Mouse (Mus musculus): ENCODE results near the gene Tcea3.

The Tcea3 gene

DNA sequence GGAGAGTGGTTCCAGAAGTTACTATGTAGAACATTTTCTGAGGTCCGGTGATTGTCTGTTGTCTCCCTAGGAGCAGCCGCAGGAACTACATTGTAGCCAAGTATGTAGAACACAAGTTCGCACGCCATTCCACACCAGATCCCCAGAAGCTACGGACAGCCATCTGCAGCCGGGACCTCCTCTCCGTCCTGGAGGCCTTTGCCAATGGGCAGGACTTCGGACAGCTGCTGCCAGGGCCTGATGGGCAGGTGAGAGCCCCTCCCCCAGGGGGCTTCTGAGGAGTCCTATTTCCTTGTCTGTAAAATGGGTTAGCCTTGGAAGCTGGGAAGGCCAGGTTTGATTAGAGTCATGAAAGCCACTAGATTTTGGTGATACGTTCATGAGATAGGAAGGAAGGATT, 8.4 kb upstream of the Tcea3 start:
- no peak for DNase-seq (ENCODE audit: low spot score)

DNA sequence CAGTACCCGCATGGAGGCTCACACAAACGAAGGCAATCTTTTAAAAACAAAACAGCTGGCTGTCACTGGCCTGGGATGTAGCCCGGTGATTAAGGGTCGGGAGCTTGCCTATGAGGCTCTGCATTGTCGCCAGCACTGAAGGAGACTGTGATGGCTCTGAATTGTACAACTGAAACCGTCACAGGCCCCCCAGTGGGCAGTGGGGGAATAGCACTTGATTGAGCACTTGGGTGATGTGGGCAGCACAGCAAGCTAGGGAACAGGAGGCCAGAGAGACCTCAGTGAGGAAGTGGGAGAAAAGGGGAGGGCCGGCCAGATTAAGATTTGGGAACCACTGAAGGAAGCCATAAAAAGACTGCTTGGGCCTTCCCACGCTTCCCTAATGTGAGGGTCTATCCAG, 7.9 kb upstream of the Tcea3 start:
- DNase-seq (ENCODE audit: low spot score): peak; percentile 83

DNA sequence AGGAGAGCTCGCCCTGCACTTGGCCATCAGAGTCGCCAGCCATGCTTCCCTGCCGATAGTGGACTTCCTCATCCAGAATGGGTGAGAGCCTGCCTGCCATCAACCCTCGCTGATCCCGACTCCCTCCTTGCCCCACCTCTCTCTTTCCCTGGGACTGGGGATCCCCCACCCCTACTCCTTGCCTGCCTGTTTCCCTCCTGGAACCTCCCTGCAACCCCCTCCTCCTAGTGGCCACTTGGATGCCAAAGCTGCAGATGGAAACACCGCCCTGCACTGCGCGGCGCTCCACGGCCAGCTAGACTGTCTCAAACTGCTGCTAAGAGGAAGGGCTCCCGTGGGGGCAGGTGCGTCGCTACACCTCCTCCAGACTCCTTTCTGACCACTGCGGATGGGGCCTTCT, 7.4 kb upstream of the Tcea3 start:
- DNase-seq (ENCODE audit: low spot score): no peak

DNA sequence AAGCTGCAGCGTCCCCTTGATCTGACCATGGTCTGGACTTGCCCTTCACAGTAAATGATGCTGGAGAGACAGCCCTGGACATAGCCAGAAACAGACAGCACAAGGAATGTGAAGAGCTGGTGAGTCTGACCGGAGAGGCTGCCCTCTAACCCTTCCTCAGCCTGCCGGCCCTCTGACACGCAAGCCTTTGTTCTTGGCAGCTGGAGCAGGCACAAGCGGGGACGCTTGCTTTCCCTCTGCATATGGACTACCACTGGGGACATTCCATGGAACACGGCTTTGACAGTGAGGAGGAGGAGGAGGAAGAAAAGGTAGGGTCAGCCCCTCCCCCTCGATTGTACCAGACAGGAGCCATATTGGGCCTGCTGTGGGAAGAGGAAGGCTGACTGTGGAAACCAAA, 6.6 kb upstream of the Tcea3 start:
- peak; percentile 50 for DNase-seq (ENCODE audit: low spot score)

DNA sequence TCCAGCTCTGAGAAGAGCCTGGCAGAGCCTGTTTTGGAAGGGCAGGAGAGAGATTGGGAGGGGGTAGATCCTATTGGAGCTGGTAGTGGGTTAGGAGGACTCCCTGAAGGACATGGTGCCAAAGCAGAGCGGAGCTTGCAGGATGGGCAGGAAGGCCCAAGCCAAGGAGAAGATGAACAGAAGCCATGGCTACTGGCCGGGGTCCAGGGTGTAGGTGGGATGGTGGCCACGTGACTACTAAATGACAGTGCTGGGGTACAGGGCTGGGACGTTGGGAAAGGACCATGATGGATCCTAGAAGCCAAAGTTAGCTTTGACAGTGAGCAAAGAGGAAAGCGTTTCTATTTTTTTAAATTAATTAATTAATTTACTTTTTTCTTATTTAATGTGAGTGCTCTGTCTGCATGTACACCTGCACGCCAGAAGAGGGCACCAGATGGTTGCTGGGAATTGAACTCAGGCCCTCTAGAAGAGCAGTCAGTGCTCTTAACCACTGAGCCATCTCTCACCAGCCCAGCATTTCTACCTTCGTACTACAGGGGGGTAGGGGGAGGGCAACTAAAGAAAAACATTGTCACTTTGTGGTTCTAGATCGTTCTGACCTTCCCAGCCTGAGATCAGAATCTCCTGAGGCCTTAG, 5.3 kb upstream of the Tcea3 start:
- DNase-seq (ENCODE audit: low spot score): peak; percentile 35

DNA sequence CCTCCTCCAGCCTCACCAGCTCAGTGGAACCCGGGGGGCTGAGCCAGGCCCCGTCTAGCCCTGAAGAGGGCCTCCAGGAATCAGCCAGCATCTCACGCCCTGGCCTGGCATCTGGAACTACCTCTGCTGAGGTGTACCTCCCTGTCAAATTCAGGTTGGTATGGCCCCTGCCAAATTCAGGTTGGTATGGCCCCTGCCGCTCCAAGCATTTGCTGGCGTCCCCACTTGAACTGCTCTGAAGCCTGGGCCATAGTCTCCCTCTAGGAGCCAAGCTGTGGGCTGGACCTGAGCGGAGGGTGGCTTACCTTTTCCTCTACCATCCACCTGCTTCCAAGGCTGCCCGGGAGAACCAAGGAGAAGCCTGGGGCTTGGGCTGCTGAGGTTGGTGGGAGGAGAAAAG, 4.8 kb upstream of the Tcea3 start:
- DNase-seq (ENCODE audit: low spot score): no peak

DNA sequence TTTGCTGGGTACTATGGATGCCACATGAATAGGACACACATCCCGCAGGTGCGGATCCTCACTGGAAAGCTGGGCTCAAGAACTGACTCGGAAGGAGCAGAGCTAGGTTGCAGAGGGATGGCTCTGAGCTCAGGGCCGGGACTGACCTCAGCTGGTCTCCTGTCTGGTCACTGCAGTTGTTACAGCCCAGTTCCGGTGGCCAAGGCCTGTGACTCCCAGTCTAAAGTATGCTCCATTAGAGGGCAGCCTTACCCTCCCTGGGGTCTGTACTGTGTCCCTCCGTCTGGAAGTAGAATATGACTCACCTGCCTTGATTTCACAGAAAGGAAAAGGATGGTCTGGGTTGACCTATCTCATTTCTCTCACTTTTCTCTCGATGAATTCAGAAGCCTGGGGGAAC, 3.3 kb upstream of the Tcea3 start:
- no peak for DNase-seq (ENCODE audit: low spot score)

DNA sequence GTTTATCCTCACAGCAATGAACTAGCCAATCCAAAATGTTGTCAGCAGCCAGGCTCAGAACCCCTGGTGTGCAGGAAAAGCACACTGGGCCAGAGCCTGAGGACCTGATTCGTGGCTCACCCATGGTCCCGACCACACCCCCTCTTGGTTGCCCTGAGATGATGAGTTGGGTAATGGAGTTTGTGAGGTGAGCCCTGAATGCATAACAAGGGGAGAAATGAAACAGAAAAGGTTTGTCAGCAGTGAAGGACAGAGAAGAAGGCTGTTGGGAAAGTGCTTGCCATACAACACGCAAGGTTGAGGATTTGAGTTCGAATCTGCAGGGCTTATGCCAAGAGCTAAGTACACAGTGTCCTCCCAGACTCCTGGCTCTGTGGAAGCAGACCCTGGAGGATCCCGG, 1.8 kb upstream of the Tcea3 start:
- no peak for DNase-seq (ENCODE audit: low spot score)

DNA sequence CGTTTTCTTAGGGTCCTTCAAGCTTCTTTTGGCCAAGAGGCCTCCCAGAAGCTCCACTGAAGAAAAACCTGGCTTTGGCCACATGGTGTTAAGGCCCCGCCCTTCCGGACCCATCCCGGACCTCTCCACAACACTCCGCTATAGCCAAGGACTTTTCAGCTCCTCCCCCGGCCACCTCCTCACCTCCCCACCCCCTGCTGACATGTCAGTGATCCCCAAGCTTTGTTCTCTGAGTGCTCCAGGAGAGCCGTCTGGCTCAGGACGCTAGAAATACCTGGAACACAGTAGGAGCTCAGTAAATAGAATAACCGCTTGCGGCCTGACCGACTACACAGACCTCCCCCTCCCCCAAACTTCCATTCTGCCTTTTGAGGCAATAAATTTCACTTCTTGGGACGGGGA, 960 bp upstream of the Tcea3 start:
- peak; percentile 62 for DNase-seq (ENCODE audit: low spot score)

DNA sequence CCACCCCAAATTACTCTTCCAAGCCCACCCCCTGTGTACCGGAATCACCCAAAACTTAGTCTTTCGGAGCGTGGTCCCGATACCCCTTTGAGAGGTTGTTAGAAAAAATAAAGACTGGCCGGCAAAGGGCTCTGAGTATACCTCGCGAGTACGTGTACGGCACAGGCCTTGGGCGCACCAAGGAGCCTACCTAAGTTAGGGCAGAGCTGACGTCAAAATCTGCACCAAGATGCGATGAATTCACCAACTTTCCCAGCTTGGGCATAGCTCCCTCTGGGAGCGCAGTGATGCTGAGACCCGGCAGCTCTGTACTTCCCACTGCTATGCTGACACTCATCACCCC, 172 bp upstream of the Tcea3 start:
- DNase-seq (ENCODE audit: low spot score): no peak

DNA sequence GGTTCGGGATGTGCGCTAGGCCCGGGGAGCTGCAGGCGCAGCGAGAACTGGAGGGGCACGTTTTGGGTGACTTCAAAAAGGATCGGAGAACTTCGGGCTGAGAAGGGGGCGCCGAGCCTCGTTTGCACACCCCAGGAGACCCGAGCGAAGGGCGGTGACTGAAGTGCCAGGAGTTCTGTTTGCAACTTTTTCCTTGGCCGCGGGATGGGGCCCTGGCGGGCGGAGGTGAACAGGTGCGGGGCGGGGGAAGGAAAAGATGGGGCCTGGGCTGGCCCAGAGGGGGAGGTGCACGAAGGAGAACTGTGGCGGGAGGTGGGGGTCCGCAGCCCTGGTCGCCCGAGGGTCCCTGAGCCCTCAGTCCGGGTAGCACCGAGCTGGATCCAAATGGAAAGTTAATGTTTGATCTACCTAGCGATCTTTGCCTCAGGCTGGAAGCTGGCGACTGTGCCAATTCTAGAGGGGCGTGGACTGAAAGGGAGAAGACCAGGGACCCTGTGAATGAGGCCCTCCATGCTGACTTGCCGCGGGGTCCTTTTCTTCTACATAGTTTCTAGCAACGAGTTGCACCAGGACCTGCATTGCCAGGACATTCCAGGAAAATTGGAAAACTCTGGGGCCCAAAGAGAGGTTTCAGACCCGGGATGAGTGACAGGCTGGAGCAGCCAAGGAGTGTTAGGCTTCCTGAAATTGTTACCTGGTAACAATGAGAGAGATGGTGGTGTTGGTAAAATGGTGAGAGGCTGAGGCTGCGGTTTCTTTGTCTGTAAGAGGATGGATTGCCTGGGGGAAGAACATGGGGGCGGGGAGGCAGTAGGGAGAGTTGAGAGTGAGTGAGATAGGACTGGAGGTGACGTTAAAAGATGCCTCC, 1.2 kb downstream of the Tcea3 start:
- peak; percentile 35 for DNase-seq (ENCODE audit: low spot score)

DNA sequence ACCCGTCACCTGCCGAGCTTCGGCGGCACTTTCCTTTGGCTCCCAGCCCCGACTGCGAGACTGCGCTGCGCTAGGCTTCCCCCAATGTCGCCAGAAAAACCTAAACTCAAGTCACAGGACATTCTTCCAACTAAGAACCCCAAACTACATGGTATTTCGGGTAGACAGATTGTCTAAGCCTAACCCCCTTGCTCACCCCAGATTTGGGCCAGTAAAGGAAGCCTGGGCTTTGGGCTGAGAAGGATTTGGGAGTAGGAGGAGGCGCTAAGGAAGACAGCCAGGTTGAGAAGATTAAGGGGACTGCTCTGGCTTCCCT, 1.8 kb downstream of the Tcea3 start:
- no peak for DNase-seq (ENCODE audit: low spot score)

DNA sequence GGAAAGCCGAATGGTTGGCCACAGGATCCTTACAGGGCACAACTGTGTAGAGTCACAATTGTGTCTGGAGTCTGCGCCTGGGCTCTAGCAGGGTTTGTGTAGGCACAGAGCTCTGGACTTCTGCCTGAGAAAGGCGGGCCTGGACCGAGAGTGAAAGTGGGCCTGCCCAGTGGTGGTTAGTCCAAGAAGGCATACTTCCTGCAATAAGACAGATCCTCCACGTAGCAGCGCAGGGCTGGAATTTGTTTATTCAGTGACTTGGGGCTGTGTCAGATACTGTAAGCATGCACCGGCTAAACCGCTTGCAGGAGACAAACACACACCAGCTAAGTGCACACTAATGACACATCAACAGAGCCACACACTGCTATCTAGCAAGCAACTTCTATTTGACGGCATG, 2.3 kb downstream of the Tcea3 start:
- DNase-seq (ENCODE audit: low spot score): no peak

DNA sequence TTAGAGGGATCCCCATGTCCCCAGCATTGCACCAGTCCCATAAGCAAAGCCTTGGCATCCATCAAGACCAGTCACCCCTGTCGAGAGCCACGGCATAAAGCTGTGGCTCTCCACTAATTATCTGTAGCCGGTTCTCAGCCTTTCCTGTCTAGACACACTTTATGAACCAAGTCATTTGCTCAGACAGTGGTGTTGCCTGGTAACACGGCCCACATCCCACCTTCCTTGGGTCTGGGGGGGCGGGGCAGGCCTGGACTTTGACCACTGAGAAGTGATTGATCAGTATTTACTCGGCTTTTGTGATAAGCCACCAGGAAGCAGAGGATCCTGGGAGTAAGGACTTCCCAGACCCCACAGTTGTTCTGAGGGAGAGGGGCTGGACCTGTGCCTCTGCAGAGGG, 8.4 kb downstream of the Tcea3 start:
- DNase-seq (ENCODE audit: low spot score): no peak

DNA sequence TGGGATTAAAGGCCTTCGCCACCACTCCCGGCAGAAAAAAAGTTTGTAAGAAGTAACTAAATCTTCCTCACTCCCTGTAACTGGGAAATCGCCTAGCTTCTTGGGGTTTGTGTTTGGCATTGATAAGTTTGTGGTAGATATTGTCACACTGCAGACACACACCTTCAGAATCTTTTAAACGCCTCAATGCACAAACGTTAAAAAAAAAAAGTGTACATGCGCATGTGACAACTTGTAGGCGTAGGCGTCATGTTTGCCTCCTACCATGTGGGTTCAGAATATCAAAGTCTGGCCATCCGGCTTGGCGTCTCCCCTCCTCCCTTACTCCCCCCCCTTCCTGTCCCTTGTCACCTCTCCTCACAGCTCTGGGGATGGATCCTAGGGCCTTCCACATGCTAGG, 9.2 kb downstream of the Tcea3 start:
- DNase-seq (ENCODE audit: low spot score): no peak

DNA sequence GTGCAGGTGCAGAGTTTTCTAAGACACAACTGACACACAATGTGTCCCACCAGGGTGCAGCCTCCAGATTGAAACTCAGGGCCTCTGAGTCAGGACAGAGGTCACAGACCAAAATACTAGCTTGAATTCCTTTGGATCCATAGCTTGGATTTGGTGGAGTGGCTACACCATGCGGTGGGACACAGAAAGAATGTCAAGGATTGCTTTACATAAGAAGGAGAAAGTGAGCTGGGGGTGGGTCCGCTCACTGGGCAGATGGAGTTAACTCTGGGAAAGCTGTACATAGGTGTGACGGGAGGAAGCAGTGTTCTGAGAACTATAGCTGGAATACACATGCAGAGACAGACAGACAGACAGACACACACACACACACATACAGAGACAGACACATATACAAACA, 12.4 kb downstream of the Tcea3 start:
- DNase-seq (ENCODE audit: low spot score): no peak

DNA sequence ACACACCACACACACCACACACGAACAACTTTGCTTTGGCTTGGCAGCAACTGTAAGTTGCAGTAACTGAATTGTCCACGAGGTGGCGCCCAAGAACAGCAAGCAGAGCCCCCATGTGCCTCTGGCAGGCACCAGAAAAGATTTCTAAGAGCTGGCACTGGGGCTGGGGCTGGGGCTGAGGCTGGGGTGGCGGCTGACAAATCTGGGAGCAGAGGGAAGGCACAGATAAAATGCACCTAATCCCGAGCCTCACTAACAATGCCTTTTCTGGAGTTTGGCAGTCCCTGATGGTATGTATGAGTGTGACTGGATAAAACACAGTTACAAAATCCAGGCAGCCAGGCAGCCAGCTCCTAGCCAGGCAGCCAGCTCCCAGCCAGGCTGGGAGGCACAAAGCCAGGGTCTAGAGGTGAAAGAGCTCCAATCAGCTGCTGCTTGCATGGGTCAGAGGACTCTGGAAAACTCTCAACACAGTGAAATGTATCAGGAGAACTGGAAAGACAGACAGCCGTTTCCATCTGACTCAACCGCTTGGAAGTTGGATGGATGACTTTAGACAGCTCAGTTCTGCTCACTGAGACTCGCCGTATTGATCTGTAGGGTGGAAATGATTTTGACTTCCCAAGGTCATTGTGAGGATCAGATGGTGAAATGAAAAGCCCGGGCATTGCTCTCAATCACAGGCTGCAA, 13.1 kb downstream of the Tcea3 start:
- peak; percentile 89 for DNase-seq (ENCODE audit: low spot score)

DNA sequence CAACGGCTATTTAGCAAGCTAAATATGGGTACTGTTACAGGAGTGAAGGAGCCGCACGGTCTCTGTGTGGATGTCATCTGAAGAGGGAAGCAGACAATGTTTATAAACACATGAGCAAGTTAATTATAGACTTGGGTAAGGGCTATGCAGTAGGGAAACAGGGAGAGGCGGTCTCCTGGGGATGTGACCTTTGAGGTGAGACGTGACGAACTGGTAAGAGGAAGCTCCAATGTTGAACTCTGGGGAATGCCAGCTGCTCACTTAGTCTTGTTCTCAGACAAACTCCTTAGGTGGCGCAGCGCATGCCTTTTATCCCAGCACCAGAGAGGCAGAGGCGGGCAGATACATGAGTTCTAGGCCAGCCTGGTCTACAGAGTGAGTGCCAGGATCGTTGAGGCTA, 14.4 kb downstream of the Tcea3 start:
- no peak for DNase-seq (ENCODE audit: low spot score)

DNA sequence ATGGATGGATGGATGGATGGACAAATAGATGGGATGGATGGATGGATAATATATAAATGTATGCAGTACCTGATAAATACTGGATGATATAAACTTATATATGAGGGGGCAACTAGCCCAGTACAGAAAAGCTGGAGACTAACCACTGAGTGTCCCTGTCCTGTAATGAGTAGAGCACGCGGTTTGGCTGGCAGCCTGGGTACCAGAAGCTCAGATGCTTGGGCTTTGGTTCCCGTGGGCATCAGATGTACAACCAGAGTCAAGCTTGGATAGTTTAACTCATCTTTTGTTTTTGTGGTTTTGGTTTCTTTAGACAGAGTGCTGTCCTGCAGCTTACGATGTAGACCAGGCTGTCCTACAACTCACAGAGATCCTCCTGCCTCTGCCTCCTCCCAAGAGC, 16.0 kb downstream of the Tcea3 start:
- no peak for DNase-seq (ENCODE audit: low spot score)

DNA sequence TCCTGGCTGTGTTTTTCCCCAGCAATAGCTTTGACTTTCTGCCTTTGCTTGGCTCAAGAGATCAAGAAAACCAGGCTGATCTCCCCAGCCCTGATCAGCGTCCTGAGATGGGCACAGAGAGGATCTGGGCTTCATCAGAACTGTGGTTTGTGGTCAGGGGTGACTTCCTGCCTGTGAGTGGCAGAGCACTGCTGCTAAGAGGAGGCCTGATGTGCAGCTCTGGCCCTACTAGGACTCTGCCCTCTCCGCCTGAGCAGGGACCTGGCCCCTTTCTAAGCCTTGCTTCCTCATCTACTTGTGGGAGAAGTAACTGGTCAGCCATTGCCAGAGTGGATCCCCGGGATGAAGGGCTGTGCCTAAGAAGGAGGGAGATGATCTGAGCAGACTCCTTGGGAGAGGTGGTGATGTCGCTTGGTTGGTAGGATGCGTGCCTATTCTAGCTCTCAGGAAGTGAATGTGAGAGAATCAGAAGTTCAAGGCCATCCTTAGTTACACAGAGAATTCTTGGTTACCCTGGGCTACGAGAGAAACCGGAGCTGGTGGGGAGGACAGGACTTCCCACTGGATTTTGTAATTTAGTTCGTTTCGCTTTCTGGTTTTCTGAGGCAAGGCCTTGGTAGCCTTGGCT, 19.3 kb downstream of the Tcea3 start:
- no peak for DNase-seq (ENCODE audit: low spot score)

DNA sequence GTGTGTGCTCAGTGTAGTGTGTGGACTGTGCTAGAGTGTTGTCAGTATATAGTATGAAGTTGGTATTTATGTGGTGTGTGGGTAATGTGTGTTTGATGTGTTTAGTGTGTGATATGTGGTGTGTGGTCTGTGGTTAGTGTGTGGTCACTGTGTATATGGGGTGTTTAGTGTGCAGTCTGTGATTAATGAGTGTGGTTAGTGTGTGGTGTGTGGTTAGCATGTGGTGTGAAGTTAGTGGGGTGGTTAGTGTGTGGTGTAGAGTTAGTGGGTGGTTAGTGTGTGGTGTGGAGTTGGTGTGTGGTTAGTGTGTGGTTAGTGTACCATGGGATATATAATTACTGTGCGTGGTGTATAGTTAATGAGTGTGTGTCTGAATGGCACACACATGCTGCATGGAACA, 21.4 kb downstream of the Tcea3 start:
- DNase-seq (ENCODE audit: low spot score): no peak

DNA sequence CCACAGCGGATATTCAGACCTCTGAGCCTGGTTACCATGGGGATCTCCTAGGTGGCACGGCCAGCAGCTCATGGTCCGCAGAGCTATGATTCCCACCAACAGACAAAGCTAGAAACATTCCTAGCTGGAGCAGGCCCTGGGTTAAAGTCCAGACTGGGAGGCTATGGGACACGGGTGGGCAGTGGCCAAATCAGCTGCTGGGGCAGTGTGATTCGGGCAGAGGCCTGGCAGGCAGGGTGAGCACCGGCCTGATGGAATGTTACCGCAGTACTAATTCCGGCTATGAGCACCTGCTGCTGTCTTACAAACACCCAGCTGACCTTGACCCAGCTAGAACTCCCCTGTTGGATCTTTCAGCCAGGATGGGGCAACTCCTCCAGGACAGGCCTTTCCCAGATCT, 23.1 kb downstream of the Tcea3 start:
- no peak for DNase-seq (ENCODE audit: low spot score)

DNA sequence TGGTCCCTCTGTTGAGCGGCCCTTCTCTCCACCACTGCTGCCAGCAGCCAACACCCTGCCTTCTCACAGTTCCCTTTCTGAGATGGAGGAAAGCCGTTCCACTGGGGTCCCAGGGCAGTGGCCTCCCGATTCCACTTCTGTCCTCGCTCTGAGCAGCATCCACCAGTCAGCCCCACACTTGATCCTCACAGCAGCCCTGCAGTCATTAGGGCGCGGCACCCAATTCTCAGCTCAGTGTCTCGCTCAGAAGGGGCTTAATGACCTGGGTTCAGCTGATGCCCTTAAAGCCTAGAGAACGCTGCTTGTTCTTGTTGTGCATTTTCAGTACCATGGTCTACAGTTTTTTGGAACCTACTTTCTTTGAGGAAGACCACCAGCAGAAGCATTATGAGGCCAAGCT, 33.6 kb downstream of the Tcea3 start:
- no peak for DNase-seq (ENCODE audit: low spot score)

Measured in embryo, embryonic 10.5 days (tissue).